Mouse (Mus musculus) erythroblast, embryonic 14.5 days (primary cell): ENCODE data around the gene Ctsh.

Experiments
- GATA1 ChIP-seq: IDR thresholded peaks from 2 replicates; pipeline ENCODE4 v1.6.1; 2012; ENCODE audit warnings: low read length, inconsistent platforms, mixed read lengths
- TAL1 ChIP-seq: IDR thresholded peaks from 3 replicates; pipeline ENCODE4 v1.6.1; 2012; ENCODE audit warnings: low read length, inconsistent platforms, mixed read lengths

GRCm38 (mm10) chr9:90007094-90007493 is 46.9 kb upstream of the Ctsh start:
- TF ChIP-seq TAL1, result no peak
- TF ChIP-seq GATA1, result no peak
